In the genomic region with DNA sequence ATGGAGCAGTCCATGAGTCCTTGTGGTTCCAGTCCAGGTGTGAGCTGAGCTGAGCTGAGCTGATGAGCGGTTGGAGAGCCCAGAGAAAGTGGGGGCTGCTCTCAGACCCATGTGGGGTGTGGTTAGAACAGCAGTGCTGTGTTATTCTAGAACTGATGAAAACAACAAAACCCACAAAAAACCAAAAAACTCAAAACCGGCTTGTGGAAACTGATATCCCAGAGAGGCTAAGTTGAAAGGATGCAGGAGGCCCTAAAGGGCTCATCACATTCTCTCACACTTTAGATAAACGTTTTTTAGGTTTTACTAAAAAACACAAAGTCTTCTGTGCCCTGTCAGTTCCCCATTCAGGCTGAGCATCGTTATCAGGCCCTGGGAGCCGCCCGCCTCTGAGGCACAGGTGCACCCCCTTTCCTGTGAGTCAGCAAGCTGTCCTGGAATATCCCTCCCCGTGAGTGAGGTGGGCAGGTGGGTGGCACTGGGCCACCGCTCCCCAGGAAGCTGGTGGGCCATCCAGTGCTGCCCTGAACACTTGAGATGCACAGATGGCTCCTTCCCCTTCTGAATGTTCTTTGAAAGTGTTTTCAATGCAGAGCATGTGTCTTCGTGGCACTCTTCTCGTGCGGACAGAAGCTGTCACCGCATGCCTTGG, we compare ENCODE assay signal across 7 mouse cellular contexts. TPM values are rescaled to one million over a fixed set of nuclear protein-coding genes. Genes with fewer than 3 reads are reported as not detected.
DNase-seq lines count a peak whose midpoint lies in the region; ATAC-seq lines count a peak whose summit lies in the region.

No protein-coding gene starts in this region.

- DNase-seq in CD8-positive naive resting alpha-beta T cell, adult 2 months (ENCODE audit: low read depth in 2 of 2, low spot score in 2 of 2) = peak; percentile 19 to 28
- no peak for DNase-seq in forebrain, embryonic 11.5 days (ENCODE audit: low spot score)
- peak; percentile 61 for DNase-seq in liver, embryonic 13.5 days
- DNase-seq in thymus, postnatal 36 days = peak; percentile 41 to 68
- no peak for DNase-seq in adrenal gland, postnatal 25 days
- no peak for DNase-seq in layer of hippocampus, postnatal 14 days (ENCODE audit: low spot score in 2 of 2)

- ATAC-seq in activated CD4-positive, CD25-positive, alpha-beta regulatory T cell, adult 4 months = peak; percentile 64
- no peak for ATAC-seq in forebrain, embryonic 11.5 days (replicated peaks; ENCODE audit: low FRiP score)
- ATAC-seq in liver, embryonic 13.5 days (ENCODE audit: low read depth) = peak; percentile 81

- peak overlapping the region; percentile 52; the same call in 1 of the 2 replicates for H3K9ac ChIP-seq in forebrain, embryonic 11.5 days (ENCODE audit: low read length)
- H3K9ac ChIP-seq in liver, embryonic 13.5 days = peak overlapping the region; percentile 61

- peak overlapping the region; percentile 87 for H3K27ac ChIP-seq in forebrain, embryonic 11.5 days (ENCODE audit: low read depth, low read length)
- peak overlapping the region; percentile 91 for H3K27ac ChIP-seq in liver, embryonic 13.5 days

- peaks cover 56% of the 10 kb centered on the region for H3K4me1 ChIP-seq in forebrain, embryonic 11.5 days (replicated peaks; ENCODE audit: control insufficient read depth, insufficient read depth, low read length)
- peaks cover 94% of the 10 kb centered on the region for H3K4me1 ChIP-seq in liver, embryonic 13.5 days (replicated peaks)

- no peaks in the 10 kb centered on the region for H3K9me3 ChIP-seq in forebrain, embryonic 11.5 days (ENCODE audit: control insufficient read depth, low read length)
- H3K9me3 ChIP-seq in liver, embryonic 13.5 days (replicated peaks) = no peaks in the 10 kb centered on the region

- no peaks in the 10 kb centered on the region; the same call in 1 of the 2 replicates for H3K36me3 ChIP-seq in forebrain, embryonic 11.5 days (ENCODE audit: control insufficient read depth, insufficient read depth, low read length)
- peaks cover 61% of the 10 kb centered on the region for H3K36me3 ChIP-seq in liver, embryonic 13.5 days

- no peak overlapping the region for H3K4me3 ChIP-seq in forebrain, embryonic 11.5 days (ENCODE audit: low read depth, low read length)
- H3K4me3 ChIP-seq in liver, embryonic 13.5 days (replicated peaks) = no peak overlapping the region; the same call in 1 of the 2 replicates

- WGBS in forebrain, embryonic 11.5 days = 45% methylated on average over 12 of the region's 12 CpGs
- WGBS in liver, embryonic 13.5 days (ENCODE audit: insufficient replicate concordance) = 22% methylated on average over 12 of the region's 12 CpGs

- no peaks in the 10 kb centered on the region for H3K27me3 ChIP-seq in forebrain, embryonic 11.5 days (ENCODE audit: control insufficient read depth, insufficient read depth, low read length)
- no peaks in the 10 kb centered on the region for H3K27me3 ChIP-seq in liver, embryonic 13.5 days

- no peak overlapping the region for H3K4me2 ChIP-seq in forebrain, embryonic 11.5 days (ENCODE audit: low read depth, low read length, severe bottlenecking)
- peak overlapping the region; percentile 52 for H3K4me2 ChIP-seq in liver, embryonic 13.5 days

RNA-seq across cellular contexts. Expression of a gene that starts 24.6 kb away (rescaled TPM):
- polyA plus RNA-seq in activated CD4-positive, CD25-positive, alpha-beta regulatory T cell, adult 4 months (2017; shearing (Covaris generic)) = 10 to 100 TPM; 42.9 to 48.0 TPM
- 135 and 138 TPM in 2 replicates for polyA plus RNA-seq in forebrain, embryonic 11.5 days (2014; fragmentation: Nextera tagmentation; extraction: Ambion mirVana)
- polyA plus RNA-seq in liver, embryonic 13.5 days (2015; fragmentation: Nextera tagmentation; extraction: Ambion mirVana) = 55.5 and 64.8 TPM in 2 replicates
- total RNA-seq in adrenal gland, postnatal 25 days (2021) = 70.8 and 82.6 TPM in 2 replicates
- total RNA-seq in layer of hippocampus, postnatal 14 days (2021) = 100 to 1,000 TPM; 106 to 119 TPM

Comparison
In these comparisons a context has a peak if more than half of its experiments do, and no peak if none do; other contexts are left out.
1. DNase-seq: peak in CD8-positive naive resting alpha-beta T cell, adult 2 months (2 of 2), liver, embryonic 13.5 days (single experiment) and thymus, postnatal 36 days (2 of 2); none in forebrain, embryonic 11.5 days (single experiment), adrenal gland, postnatal 25 days (single experiment) and layer of hippocampus, postnatal 14 days (0 of 2).